Mouse (Mus musculus) cerebellum, adult 9-10 months (tissue): ENCODE results near the gene Calm4.

Experiments
- DNase-seq: peaks from one replicate; pipeline ENCODE4 v3.0.0; 2022

Gene Calm4

DNA sequence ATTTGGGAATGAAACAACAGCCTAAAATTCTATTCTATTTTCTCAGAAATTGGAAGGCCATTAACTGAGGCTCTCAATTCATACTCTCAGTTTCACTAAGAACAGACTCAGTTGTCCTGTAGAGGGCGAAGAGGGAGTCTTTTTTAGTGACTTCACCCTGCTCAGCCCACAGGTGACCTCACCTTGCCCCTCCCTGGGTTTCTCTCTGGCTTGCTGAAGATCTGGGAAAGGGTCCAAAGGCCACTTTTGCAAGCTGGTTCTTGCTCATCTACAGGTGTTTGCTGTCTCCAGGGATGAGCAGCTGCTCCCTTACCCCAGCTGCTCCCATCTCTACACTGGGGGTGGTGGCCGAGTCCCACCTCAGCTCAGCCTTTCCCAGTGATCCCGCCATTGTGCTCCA lies 24.8 kb downstream of the Calm4 start:
- no peak for DNase-seq

DNA sequence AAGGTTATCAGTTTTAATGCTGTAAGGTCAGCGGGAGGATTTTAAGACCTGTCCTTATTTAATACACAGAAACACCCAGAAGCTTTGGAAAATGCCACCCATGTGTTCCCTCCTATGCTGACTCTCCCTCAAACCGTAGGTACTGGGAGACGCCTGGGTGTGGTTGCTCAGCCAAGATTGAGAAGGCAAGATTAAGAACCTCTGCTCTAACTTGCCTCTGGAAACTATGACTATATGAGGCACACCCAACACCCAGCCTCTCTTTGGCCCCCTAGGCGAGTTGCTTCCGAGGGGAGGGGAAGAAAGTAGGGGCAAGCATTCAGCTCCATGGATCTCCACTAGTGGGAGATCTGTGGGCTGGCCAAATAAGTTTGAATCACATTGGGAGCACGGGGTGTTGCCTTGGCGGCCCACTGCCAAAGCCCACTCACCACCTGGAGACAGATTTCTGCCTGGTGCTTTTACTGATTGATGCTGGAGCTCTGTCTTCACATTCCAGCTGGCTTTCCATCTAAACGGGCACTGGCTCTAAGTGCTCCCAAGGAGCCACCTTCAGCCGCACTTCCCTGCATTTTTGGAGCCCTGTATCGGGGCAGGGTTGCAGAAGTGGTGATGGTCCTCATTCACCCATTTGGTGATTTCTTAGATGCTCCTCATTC lies 25.5 kb downstream of the Calm4 start:
- no peak for DNase-seq

DNA sequence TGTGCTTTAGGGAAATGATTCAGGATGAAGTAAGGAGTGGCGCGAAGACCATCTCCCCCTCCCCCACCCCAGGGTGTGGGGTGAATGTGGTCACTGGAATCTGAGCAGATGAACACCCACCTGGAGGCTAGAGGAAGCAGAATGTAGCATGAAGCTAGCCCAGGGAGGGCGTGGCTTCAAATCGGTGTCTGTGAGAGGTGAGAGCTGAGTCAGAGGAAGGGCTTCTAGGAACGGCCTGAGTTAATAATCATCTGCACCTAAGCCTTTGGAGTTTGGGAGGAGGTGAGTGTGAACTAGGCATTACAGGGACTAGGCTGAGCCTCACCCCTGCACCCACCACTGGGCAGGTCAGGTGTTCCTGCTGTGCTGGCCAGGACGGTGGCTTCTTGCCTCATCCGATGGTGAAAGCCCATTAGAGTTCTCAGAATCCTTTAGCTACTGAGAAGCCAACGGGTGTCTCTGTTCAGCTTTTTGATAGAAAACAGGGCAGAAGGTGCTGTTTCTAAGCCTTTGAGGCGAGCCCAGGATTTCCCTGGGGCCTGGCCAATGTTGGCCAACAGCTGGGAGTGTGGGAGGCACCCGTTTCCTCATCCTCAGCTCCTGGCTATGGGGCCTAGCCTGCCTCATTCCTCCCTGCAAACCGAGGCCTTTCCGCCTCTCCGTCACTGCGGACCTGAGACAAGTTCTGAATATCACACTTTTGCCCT lies 28.2 kb downstream of the Calm4 start:
- no peak for DNase-seq

DNA sequence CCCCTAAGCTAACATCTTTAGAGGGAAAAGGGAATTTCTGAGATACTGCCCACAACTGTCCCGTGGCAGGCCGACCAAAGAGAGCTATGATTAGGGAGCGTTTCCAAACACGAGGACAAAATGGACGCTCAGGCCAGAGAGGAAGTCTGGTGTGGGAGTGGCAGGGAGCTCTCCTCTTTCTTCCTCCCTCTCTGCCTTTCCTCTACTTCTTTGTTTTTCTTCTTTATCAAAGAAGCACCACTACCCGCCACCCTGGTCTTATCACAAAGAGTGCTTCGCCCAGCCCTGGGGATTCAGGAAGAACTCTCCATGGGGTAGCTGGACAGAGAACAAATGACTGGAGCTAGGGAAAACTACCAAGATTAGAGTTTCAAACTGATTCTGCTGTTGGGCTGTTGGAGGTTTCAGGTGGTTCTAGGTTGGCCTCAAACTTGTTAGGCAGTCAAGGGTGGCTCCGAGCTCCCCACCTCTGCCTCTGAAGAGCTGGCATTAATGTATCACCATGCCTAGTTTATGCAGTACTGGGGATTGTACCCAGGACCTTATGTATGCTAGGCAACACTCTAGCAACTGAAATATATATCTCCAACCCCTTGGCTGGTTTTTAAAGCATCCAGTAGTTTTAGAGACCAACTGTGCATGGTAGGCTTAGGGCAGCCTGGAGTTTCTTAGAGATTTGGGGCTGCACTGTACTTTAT lies 28.9 kb downstream of the Calm4 start:
- DNase-seq = no peak

DNA sequence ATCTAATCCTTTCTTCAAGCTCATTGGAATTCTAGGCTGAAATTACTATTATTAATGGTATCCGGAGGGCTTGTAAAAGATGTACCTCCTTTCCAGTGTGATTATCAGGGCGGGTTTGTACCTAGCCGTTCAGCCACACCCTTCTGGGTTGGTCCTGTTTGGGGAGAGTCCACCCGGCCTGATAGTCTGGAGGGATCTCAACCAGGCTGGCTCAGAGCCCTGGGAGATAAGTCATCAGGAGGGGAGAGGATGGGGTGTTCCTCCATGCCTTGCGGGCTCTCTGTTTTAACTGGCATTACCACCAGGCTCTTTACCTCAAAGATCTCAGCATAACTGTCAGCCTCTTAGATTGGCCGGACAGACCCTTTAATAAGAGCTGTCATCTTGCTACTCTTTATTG lies 29.6 kb downstream of the Calm4 start:
- DNase-seq = no peak

DNA sequence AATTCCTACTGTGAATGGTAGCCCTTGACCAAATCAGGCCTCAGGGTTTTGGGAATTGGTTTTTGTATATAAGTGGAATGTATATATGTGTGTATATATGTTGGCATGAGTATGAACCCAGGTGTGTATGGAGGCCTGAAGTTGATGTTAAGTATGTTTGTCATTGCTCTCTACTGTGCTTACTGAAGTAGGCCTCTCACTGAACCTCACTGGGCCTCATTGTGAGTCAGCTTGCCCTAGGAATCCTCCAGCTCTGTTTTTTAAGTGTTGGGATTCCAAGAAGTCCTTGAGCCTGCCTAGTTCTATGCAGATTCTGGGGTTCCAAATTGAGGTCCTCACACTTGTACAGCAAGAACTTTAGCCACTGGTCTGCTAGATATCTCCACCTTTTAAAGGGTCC lies 32.3 kb downstream of the Calm4 start:
- no peak for DNase-seq

DNA sequence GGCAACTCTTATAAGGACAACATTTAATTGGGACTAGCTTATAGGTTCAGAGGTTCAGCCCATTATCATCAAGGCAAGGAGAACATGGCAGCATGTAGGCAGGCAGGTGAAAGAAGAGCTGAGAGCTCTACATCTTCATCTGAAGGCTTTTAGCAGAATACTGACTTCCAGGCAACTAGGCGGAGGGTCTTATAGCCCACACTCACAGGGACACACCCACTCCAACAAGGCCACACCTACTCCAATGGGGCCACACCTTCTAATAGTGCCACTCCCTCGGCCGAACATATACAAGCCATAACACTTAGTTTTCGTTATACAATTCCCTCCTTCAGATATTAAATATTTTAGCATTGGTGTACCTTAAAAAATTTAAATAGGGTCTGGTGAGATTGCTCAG lies 35.3 kb downstream of the Calm4 start:
- DNase-seq = no peak

DNA sequence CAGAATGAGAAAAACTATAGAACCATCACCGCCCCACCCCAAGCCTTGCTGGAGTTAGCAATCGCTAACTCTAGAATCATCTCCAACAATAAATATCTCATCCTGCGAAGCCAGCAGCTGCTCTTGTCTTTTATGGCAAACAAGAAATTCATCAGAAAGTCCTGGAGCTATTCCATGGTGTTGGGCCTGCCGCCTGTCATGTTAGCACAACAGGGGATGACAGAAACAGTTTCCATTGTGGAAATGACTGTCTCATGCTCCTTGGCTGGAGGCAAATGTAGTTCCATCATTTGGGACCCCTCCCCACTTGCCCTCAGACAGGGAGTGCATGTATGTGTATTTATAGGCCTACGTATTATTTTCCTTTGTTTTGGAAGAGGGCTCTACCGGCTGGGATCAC lies 38.9 kb downstream of the Calm4 start:
- DNase-seq = no peak

DNA sequence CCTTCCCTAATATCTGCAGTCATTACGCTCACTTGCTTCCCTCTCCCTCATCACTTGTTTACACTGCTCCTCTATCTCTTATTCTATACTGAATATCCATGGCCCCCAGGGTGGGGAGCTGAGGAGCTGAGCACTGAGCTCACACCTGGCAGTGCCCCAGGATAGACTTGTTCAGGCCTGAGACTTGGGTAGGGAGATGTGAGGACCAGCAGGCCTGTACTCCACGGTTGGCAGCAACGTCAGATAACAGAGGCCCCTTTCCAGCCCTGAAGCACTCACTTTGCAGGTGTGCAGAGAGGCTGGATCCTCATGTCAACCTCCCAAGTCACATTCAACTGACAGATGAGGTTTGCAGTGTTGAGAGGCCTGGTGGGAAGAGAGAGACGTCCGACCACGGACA lies 39.6 kb downstream of the Calm4 start:
- DNase-seq = no peak

DNA sequence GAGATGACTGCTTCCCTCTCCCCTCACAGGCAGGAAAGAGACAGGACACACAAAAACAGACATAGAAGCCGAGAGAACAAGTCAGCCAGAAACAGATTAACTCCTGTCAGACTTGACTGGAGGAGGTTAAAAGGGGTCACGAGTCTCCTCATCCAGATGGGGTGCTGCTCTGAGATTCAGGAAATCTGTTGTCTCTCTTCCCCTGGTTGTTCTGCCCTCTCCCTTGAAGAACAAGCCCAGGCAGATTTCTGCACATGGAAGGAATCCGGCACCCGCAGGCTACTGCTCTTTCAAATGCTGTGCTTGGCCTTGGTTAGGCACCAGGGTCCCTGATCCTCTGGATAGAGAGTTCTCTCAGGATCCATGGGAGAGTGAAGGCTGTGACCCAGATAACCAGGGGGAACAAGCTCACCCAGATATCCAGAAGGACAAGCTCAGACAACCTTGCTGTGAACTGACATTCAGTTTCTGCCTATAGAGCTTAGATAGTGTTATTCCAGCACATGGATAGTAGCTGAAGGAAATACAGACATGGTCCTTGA lies 40.2 kb downstream of the Calm4 start:
- no peak for DNase-seq

DNA sequence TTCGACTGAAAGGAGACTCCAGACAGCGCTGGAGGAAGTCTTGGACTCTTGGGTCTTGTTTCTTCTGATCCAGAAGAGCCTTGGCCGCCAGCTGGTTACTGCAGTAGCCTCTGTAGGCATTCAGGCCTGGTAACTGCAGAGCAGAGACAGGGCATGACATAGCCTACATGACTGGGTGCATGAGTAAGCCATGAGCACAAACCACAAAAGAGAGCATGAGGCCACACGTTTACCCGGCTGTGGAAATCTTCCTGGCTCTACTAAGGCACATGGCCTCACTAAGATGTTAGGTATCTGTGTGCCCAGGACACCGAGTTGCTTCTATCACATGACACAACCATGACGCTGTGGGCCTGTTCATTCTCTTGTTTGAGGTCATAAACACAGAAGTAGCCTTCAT lies 49.1 kb downstream of the Calm4 start:
- DNase-seq = no peak
